Mouse (Mus musculus) cortical plate, adult 2 months (tissue): ENCODE measurements around the gene Nlrc5. TPM values are rescaled to one million over a fixed set of nuclear protein-coding genes. Genes with fewer than 3 reads are reported as not detected.

Experiments
- H3K27ac ChIP-seq: fragments of 200-500 bp; 2 replicates; pipeline ENCODE4 v1.5.1; 2012; ENCODE audit warnings: low read length, control low read depth, inconsistent platforms; ENCODE audit not compliant: insufficient read depth
- H3K4me1 ChIP-seq: fragments of 200-500 bp; 2 replicates; pipeline ENCODE4 v1.6.1; 2011; ENCODE audit warnings: low read length; ENCODE audit not compliant: control insufficient read depth, insufficient read depth
- H3K4me3 ChIP-seq: fragments of 200-500 bp; 2 replicates; pipeline ENCODE4 v1.5.1; 2011; ENCODE audit warnings: mild to moderate bottlenecking, low read length, control low read depth; ENCODE audit not compliant: insufficient read depth
- CTCF ChIP-seq: fragments of 200-500 bp; IDR thresholded peaks from 2 replicates; pipeline ENCODE4 v1.5.1; 2011; ENCODE audit warnings: mild to moderate bottlenecking, control low read depth, low read length; ENCODE audit not compliant: insufficient read depth; ENCODE audit errors: extremely low read depth
- POLR2A ChIP-seq: fragments of 200-500 bp; IDR thresholded peaks from 2 replicates; pipeline ENCODE4 v1.6.1; 2011; ENCODE audit warnings: mild to moderate bottlenecking, low read length, control low read depth; ENCODE audit not compliant: insufficient read depth; ENCODE audit errors: extremely low read depth
- polyA plus RNA-seq: library from polyadenylated mRNA; depleted of rRNA; stranded (reverse); fragments of >200 nt; gene quantifications from 2 replicates; pipeline ENCODE4 v1.2.3, GENCODE M21; 2012; rRNA removed

Gene Nlrc5
- polyA plus RNA-seq, 1 experiment: 0.94 TPM

- no peaks in the 10 kb centered on the region; the same call in 1 of the 2 replicates for H3K4me1 ChIP-seq
- no peak overlapping the region for H3K4me3 ChIP-seq
- no peak overlapping the region for H3K27ac ChIP-seq
- TF ChIP-seq CTCF: no peak
- no peak for TF ChIP-seq POLR2A
These were observed 132.4 kb downstream of the Nlrc5 start for GRCm38 (mm10) chr8:94566446-94567158.

GRCm38 (mm10) chr8:94567159-94567849 is 133.1 kb downstream of the Nlrc5 start:
- Histone ChIP-seq H3K4me1 (no peaks in the 10 kb centered on the region; the same call in 1 of the 2 replicates), H3K27ac (no peak overlapping the region), H3K4me3 (no peak overlapping the region)
- TF ChIP-seq CTCF (no peak), POLR2A (no peak)

GRCm38 (mm10) chr8:94568098-94568497 is 133.9 kb downstream of the Nlrc5 start:
- H3K4me3 ChIP-seq: no peak overlapping the region
- H3K27ac ChIP-seq: no peak overlapping the region
- no peaks in the 10 kb centered on the region; the same call in 1 of the 2 replicates for H3K4me1 ChIP-seq
- TF ChIP-seq CTCF (no peak), POLR2A (no peak)

DNA sequence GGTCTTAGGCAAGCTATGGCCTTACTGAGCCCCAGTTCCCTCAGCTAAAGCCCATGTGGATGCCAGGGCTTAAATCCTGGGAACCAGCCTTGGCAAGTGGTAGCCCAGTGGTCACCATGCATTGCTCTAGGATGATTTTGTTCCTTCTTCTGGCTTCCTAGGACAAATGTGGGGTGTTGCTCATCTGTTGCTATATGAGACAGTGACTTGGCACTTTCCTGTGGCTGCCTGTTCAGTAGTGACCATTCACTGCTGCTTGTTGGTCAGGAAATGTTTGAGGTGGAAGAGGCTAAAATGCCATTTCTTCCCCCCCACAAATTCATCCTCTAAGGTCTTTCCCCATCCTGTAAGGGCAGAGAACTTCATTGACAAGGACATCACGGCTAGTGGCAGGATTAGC is 135.3 kb downstream of the Nlrc5 start:
- no peak overlapping the region for H3K4me3 ChIP-seq
- H3K4me1 ChIP-seq: peaks cover 4% of the 10 kb centered on the region
- TF ChIP-seq CTCF: no peak
- TF ChIP-seq POLR2A: no peak
- H3K27ac ChIP-seq: no peak overlapping the region

DNA sequence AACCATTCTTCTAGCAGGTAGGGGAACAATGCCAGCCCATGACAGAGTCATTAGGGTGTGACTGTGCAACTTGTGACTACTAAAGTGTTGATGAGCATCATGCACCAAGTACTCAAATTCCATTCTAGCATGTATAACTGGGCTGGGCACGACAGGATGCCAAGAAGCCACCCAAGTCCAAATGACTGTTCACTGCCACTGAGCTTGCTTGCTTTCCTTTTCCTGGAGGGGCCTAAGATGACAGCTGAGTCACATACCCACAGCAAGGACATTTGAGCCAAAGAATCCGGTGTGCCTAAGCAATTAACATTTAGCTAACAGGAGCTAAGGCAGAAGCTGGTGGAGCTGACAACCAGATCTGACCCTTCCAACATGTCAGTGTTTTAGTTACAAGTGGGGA is 137.7 kb downstream of the Nlrc5 start:
- H3K27ac ChIP-seq: no peak overlapping the region
- TF ChIP-seq POLR2A: no peak
- TF ChIP-seq CTCF: no peak
- peaks cover 20% of the 10 kb centered on the region for H3K4me1 ChIP-seq
- no peak overlapping the region for H3K4me3 ChIP-seq

DNA sequence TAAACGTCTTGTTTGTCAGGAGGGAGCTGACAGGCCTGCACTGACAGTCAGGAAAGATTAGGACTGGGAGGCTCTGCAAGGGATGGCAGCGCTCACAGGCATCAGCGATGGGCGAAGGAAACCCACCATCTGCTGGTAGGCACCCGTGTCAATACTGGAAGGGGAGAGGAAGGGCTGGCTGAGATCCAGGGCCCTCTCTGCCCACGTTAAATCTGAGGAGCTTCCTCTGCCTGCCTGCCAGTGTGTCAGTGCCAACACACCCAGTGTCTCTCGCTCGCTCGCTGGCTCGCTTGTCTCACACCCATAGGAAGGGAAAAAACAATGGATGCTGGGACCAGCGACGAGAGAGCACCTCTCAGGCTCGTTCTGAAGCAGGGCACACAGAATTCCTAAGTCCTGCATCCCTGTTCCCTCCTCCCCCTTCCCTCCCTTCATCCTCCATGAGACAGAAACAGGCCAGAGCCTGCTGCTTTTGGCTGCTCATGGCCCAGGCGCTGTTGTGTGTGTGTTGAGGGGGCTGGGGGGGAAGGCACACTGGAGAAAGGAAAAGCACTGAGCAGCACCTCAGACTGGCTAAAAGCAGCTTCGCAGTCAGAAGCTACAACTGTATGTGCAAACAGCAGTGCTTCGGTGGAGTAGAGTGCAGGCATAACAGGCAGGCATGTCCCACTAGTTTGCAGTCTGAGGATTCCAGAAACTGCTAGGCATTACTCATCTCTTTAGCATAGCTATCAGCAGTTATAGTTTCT is 140.2 kb downstream of the Nlrc5 start:
- TF ChIP-seq POLR2A (no peak), CTCF (no peak)
- Histone ChIP-seq H3K27ac (no peak overlapping the region), H3K4me3 (no peak overlapping the region), H3K4me1 (peaks cover 22% of the 10 kb centered on the region)

DNA sequence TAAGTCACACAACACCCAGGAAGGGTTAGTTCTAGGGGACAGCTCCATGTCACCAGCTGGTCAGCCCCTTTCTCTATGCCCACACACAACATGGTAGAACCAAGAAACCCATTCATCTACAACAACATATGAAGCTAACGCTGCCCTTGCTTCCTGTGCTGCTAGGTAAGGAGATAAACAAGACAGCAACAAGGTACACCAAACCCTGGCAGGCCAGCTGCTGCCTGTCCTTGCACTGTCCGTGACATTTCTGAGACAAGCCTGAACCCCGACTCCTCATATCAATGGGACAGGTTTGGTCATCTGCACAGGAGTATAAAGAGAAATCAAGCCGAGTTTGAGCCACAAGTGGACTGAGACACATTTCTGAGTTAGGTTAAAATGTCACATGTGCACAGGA is 141.0 kb downstream of the Nlrc5 start:
- TF ChIP-seq CTCF: no peak
- TF ChIP-seq POLR2A: no peak
- Histone ChIP-seq H3K4me1 (peaks cover 22% of the 10 kb centered on the region), H3K27ac (no peak overlapping the region), H3K4me3 (no peak overlapping the region)

Other genes with a start within 250 kb of the Nlrc5 start
- 26.5 and 27.2 TPM in 2 replicates for gene Nup93, start 219.8 kb upstream of the Nlrc5 start, polyA plus RNA-seq
- gene Slc12a3, start 105.2 kb upstream of the Nlrc5 start, polyA plus RNA-seq: 0.66 and 1.0 TPM in 2 replicates
- 90.6 and 97.8 TPM in 2 replicates for gene Herpud1, start 47.9 kb upstream of the Nlrc5 start, polyA plus RNA-seq
- 26.7 and 28.2 TPM in 2 replicates for gene Cpne2, start 98.6 kb downstream of the Nlrc5 start, polyA plus RNA-seq
- gene Rspry1, start 167.6 kb downstream of the Nlrc5 start, polyA plus RNA-seq: 18.0 and 19.8 TPM in 2 replicates
- gene Fam192a, start 167.6 kb downstream of the Nlrc5 start, polyA plus RNA-seq: 50.2 and 51.1 TPM in 2 replicates
- 234 and 235 TPM in 2 replicates for gene Arl2bp, start 232.2 kb downstream of the Nlrc5 start, polyA plus RNA-seq